Mouse (Mus musculus) neutrophil, adult 5-6 weeks (primary cell): ENCODE measurements around the gene Acmsd. TPM values are rescaled to one million over a fixed set of nuclear protein-coding genes. Genes with fewer than 3 reads are reported as not detected.
A peak's percentile ranks its signal among the peaks of the same experiment; 100 is the strongest.

Experiments
- ATAC-seq: fragments of 151-379, 151-347 bp; 2 replicates; pipeline ENCODE4 v1.8.0; 2017; ENCODE audit warnings: mild to moderate bottlenecking, moderate TSS enrichment; ENCODE audit not compliant: insufficient number of reproducible peaks, poor library complexity, low FRiP score, severe bottlenecking; ENCODE audit errors: extremely low read depth
- total RNA-seq: library from RNA; stranded (forward); fragments of 200-1000 nt; gene quantifications from 2 replicates; pipeline ENCODE4 v1.2.3, GENCODE M21; 2017

The Acmsd gene
- total RNA-seq, 1 experiment from 2014 or later: 1.2 TPM

DNA sequence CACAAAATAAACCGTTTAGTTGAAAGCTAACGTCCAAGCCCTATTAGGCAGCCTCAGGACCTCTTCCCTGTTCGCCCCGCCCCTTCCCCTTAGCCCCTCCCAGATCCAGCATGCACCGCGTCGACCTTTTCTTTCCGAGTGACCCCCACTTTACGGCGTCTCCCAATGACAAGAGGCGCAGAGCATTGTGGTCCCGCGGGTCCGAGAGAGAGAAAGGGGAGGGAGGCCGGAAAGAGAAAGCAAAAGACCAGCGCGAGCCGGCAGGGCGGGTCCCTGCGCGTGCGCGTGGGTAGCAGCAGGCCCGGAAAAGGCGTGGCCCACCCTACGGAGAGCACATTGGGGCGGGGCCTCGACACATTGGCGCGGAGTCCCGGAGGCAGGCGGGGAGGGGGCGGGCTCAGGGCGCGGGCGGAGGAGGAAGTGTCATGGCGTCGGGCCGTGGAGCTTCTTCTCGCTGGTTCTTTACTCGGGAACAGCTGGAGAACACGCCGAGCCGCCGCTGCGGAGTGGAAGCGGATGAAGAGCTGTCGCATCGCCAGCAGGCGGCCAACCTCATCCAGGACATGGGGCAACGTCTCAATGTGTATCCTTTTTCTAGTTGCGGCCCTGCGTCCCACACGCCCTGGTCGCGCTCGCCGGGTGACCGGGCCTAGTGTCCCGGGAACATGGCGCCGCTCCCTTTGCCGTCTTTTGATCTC lies 44.7 kb downstream of the Acmsd start, which contains the start of gene Ccnt2:
Gene Ccnt2 (plus strand): TSS at position 362 of the 698 bp plus-strand sequence.
- peak; percentile 95 for ATAC-seq

DNA sequence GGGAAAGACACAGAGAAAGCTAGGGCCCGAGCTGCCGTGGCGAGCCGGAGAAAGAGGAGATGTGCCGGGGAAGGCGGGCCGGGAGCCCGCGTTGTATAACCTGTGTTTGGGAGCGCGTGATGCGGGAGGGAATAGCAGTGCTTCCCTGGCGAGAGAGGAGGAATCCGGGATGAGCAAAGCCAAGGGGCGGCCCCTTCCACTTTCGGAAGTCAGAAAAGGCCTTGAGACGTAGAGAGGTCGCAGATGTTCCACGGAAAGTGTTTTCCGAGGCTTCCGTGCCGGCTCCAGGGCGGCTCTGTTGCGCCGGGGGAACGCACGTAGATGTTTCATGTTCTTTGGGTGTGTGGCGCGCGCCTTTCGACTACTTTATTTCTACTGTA lies 45.3 kb downstream of the Acmsd start:
- no peak for ATAC-seq

DNA sequence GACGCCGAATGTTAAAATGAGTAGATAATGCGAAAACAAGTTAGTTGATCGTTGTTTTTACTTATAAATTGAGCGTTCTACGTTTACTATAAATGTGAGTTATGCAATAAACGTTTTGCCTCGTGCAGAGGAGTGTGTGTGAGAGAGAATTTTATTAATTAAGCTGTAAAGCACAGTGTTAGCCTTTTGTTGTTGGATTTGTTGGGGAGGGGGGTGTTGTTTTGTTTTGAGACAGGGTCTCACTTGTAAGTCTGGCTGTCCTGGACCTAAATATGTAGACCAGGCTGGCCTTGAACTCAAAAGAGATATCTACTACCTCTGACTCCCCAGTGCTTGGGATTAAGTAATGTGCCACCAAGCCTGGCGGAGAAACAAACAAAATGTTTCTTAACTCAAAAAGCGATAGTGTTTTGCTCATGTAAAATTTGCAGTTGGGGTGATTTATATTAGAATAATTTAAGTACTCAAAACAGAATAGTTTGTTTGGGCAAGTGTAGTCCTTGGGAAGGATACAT lies 46.0 kb downstream of the Acmsd start:
- no peak for ATAC-seq

GRCm38 (mm10) chr1:127776246-127776645 lies 47.0 kb downstream of the Acmsd start:
- no peak for ATAC-seq

DNA sequence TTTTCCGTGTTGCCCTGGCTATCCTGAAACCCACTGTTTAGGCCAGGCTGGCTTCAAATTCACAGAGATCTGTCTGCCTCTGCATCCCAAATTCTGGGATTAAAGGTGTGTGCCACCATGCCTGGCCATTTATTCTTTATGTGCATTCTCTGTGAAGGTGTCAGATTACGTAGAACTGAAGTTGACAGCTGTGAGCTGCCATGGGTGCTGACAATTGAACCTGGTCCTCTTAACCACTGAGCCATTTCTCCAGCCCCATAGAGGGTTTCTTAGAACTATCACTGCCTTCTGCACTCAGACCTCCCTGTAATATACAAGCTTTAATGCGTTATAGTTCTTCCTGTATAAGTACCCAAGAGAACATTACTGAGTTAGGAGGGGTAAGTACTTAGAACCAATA lies 49.4 kb downstream of the Acmsd start:
- no peak for ATAC-seq

DNA sequence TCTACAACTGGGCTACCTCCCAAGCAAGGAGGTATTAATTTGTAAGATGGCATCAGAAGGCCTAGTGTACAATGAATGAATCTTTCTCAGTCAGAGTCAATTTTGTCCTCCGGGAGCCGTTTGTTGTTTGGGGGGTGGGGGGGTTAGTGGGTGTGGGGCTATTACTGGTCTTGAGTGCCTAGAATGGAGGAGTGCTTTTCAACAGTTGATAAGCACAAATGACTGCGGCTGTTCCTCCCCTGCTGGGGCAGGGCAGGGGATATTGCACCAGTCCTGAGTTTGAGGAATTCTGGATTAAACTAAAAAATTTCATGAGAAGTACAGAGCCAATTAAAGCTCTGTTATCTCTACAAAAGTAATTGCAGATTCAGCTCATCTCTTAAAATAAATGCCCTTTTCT lies 50.9 kb downstream of the Acmsd start:
- no peak for ATAC-seq

- peak; percentile 85 for ATAC-seq
These were observed 51.6 kb downstream of the Acmsd start for GRCm38 (mm10) chr1:127780849-127781248.

- no peak for ATAC-seq
These were observed 54.6 kb downstream of the Acmsd start for GRCm38 (mm10) chr1:127783862-127784261.

GRCm38 (mm10) chr1:127785882-127786281 lies 56.7 kb downstream of the Acmsd start:
- no peak for ATAC-seq

GRCm38 (mm10) chr1:127788943-127789342 lies 59.7 kb downstream of the Acmsd start:
- ATAC-seq: no peak

GRCm38 (mm10) chr1:127793459-127793858 lies 64.2 kb downstream of the Acmsd start:
- ATAC-seq: no peak

- ATAC-seq: no peak
These were observed 66.0 kb downstream of the Acmsd start for GRCm38 (mm10) chr1:127795087-127795769.

DNA sequence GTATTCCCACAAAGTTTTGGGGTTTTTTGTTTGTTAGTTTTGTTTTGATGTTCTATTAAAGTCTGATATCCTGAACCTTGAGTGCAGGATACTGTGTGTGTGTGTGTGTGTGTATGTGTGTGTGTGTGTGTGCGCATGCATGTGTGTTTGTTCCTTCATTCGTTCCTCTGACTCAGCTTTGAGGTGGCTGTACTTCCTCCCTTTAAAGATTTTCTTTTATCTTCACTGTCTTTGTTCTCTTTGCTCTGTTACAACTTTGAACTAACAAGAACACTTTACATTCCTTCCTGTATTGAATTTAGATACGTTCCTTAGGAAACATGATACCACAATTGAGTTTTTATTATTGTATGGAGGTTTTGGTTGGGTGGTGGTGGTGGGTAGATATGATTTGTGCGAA lies 67.1 kb downstream of the Acmsd start:
- peak; percentile 41; the same call in 1 of the 2 replicates for ATAC-seq

DNA sequence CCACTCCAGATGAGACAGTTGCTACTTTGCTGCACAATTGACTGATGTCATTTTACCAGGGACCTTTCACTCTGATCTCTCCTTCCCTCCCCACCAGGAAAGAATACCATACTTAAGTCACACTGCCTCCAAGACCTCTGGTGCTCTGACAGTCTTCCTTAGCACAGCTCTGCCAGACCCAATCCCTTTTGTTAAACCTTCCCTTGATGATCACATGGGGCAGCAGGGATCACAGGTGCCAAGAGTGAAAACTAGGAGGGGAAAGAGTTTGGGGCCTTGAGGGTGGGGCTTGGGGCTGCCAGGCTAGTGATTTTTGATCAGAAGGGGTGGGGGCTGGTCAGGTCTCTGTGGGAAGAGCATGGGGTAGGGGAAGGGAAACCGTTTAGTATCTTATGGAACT lies 67.5 kb downstream of the Acmsd start:
- ATAC-seq: no peak

DNA sequence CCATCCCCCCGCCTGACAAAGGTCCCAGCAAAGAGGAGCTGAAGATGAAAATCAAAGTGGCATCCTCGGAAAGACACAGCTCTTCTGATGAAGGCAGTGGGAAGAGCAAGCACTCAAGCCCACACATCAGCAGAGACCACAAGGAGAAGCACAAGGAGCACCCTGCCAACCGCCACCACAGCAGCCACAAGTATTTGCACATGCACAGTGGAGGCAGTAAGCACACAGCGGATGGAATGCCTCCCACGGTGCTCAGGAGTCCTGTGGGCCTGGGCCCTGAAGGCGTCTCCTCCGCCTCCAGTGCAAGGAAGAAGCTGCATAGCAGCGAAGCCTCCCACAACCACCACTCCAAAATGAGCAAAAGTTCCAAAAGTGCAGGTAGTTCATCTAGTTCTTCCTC lies 73.7 kb downstream of the Acmsd start:
- ATAC-seq: no peak

GRCm38 (mm10) chr1:127808671-127809070 lies 79.5 kb downstream of the Acmsd start:
- ATAC-seq: no peak

DNA sequence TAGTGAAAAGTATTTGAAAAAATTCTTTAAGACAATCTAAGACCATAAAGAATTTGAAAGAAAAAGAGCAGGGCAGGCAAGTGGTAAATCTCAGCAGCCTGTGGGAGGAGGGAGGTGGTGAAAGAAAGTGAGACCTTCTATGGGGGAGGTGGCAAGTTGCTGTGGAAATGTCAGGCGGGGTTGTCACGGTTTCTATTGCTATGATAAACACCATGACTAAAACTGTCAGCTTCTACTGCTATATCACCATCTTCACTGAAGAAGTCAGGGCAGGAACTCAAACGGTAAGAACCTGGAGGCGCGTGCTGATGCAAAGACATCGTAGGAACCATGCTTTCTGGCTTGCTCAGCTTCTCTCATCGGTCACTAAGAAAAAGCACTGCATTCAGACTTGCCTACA lies 83.7 kb downstream of the Acmsd start:
- no peak for ATAC-seq

- ATAC-seq: no peak
These were observed 87.2 kb downstream of the Acmsd start for GRCm38 (mm10) chr1:127816381-127816780.
